Mouse (Mus musculus): Measurements from ENCODE around the gene Get4.

The Get4 gene

GRCm38 (mm10) chr5:139252081-139252909 is at the start of gene Get4:
TSS of gene Get4 (plus strand) at chr5:139252324.
- DNase-seq = peak; percentile 99 to 100

GRCm38 (mm10) chr5:139203312-139203711 is 48.8 kb upstream of the Get4 start:
- DNase-seq = no peak

GRCm38 (mm10) chr5:139206081-139206480 is 46.0 kb upstream of the Get4 start:
- no peak for DNase-seq

- DNase-seq = peak; percentile 28 to 36
Observed at GRCm38 (mm10) chr5:139206525-139206924, 45.6 kb upstream of the Get4 start.

GRCm38 (mm10) chr5:139208183-139208582 is 43.9 kb upstream of the Get4 start:
- no peak for DNase-seq

GRCm38 (mm10) chr5:139208871-139209684 is 43.0 kb upstream of the Get4 start:
- no peak for DNase-seq

- no peak for DNase-seq
Observed at GRCm38 (mm10) chr5:139209685-139210026, 42.5 kb upstream of the Get4 start.

- DNase-seq = no peak
Observed at GRCm38 (mm10) chr5:139211737-139212385, 40.3 kb upstream of the Get4 start.

- no peak for DNase-seq
Observed at GRCm38 (mm10) chr5:139214298-139214697, 37.8 kb upstream of the Get4 start.

- no peak for DNase-seq
Observed at GRCm38 (mm10) chr5:139215184-139215583, 36.9 kb upstream of the Get4 start.

- no peak for DNase-seq
Observed at GRCm38 (mm10) chr5:139216121-139216520, 36.0 kb upstream of the Get4 start.

- no peak for DNase-seq
Observed at GRCm38 (mm10) chr5:139216774-139217173, 35.4 kb upstream of the Get4 start.

GRCm38 (mm10) chr5:139220006-139220515 is 32.1 kb upstream of the Get4 start:
- DNase-seq = no peak

- peak in 1 of 2 experiments; percentile 5 for DNase-seq
Observed at GRCm38 (mm10) chr5:139220610-139221009, 31.5 kb upstream of the Get4 start.

- no peak for DNase-seq
Observed at GRCm38 (mm10) chr5:139223331-139223730, 28.8 kb upstream of the Get4 start.

- no peak for DNase-seq
Observed at GRCm38 (mm10) chr5:139227236-139227635, 24.9 kb upstream of the Get4 start.

GRCm38 (mm10) chr5:139227645-139228044 is 24.5 kb upstream of the Get4 start:
- DNase-seq = no peak

GRCm38 (mm10) chr5:139228318-139228717 is 23.8 kb upstream of the Get4 start:
- no peak for DNase-seq

- DNase-seq = no peak
Observed at GRCm38 (mm10) chr5:139229716-139230115, 22.4 kb upstream of the Get4 start.

GRCm38 (mm10) chr5:139232083-139232482 is 20.0 kb upstream of the Get4 start:
- no peak for DNase-seq

- no peak for DNase-seq
Observed at GRCm38 (mm10) chr5:139234423-139234822, 17.7 kb upstream of the Get4 start.

- DNase-seq = no peak
Observed at GRCm38 (mm10) chr5:139237436-139237835, 14.7 kb upstream of the Get4 start.
